Mouse (Mus musculus) heart, embryonic 12.5 days (tissue): ENCODE results near the gene C9orf72. TPM values are rescaled to one million over a fixed set of nuclear protein-coding genes. Genes with fewer than 3 reads are reported as not detected.
A peak's percentile ranks its signal among the peaks of the same experiment; 100 is the strongest.
"Not testable (repeated sequence)": the region's sequence is repeated elsewhere in the genome, so short reads cannot be mapped to it uniquely, and the experiment has no call there.

ENCODE experiments used
- ATAC-seq: fragments of 200-750 bp; cut with Nextera tagmentation; 2 replicates; pipeline ENCODE4 v1.8.0; 2017; ENCODE audit warnings: moderate TSS enrichment, moderate library complexity; ENCODE audit not compliant: insufficient number of reproducible peaks, low FRiP score
- H3K27ac ChIP-seq: fragments of 300-500 bp; sonication (generic); 2 replicates; pipeline ENCODE4 v1.5.1; 2016; ENCODE audit warnings: mild to moderate bottlenecking, moderate library complexity; ENCODE audit not compliant: poor library complexity, severe bottlenecking
- H3K27me3 ChIP-seq: fragments of 300-500 bp; sonication (generic); replicated peaks from 2 replicates; pipeline ENCODE4 v1.6.1; 2016; ENCODE audit warnings: mild to moderate bottlenecking, moderate library complexity
- H3K36me3 ChIP-seq: fragments of 300-500 bp; sonication (generic); 2 replicates; pipeline ENCODE4 v1.6.1; 2016; ENCODE audit warnings: mild to moderate bottlenecking, moderate library complexity
- H3K4me1 ChIP-seq: fragments of 300-500 bp; sonication (generic); replicated peaks from 2 replicates; pipeline ENCODE4 v1.6.1; 2016; ENCODE audit warnings: mild to moderate bottlenecking
- H3K4me2 ChIP-seq: fragments of 300-500 bp; sonication (generic); 2 replicates; pipeline ENCODE4 v1.6.1; 2016; ENCODE audit warnings: mild to moderate bottlenecking, moderate library complexity
- H3K4me3 ChIP-seq: fragments of 300-500 bp; sonication (generic); 2 replicates; pipeline ENCODE4 v1.5.1; 2016; ENCODE audit warnings: mild to moderate bottlenecking
- H3K9ac ChIP-seq: fragments of 300-500 bp; sonication (generic); 2 replicates; pipeline ENCODE4 v1.6.1; 2016; ENCODE audit warnings: mild to moderate bottlenecking, moderate library complexity
- H3K9me3 ChIP-seq: fragments of 300-500 bp; sonication (generic); replicated peaks from 2 replicates; pipeline ENCODE4 v1.6.1; 2016; ENCODE audit warnings: mild to moderate bottlenecking, moderate library complexity
- WGBS: fragments of 180-500 bp; shearing (Covaris S2); methylation state at CpG from one replicate; pipeline ENCODE4 v1.1.7; 2016; 5-methylcytosine and 5-hydroxymethylcytosine counted together
- polyA plus RNA-seq: library from polyadenylated mRNA; unstranded; fragments of >200 nt; fragmentation: Nextera tagmentation; extraction: Ambion mirVana; gene quantifications from 2 replicates; pipeline ENCODE4 v1.2.1, GENCODE M21; 2016

The C9orf72 gene
- polyA plus RNA-seq: 17.0 and 19.1 TPM in 2 replicates

GRCm38 (mm10) chr4:35225734-35226495, at the start of gene C9orf72:
Gene C9orf72, minus strand, starts transcription at chr4:35226175.
- Histone ChIP-seq H3K4me1 (peaks cover 14% of the 10 kb centered on the region), H3K9ac (peak within 1 kb of the TSS; percentile 87), H3K4me2 (peak within 1 kb of the TSS; percentile 81), H3K36me3 (no peaks in the 10 kb centered on the region), H3K27me3 (no peaks in the 10 kb centered on the region), H3K4me3 (peak within 1 kb of the TSS; percentile 75), H3K9me3 (no peaks in the 10 kb centered on the region), H3K27ac (peak within 1 kb of the TSS; percentile 49)
- under 1% methylated on average over 51 of the region's 51 CpGs for WGBS
- ATAC-seq: peak; percentile 98

GRCm38 (mm10) chr4:35259006-35259405, 33.0 kb upstream of the C9orf72 start:
- Histone ChIP-seq H3K4me3 (no peak overlapping the region), H3K9me3 (no peaks in the 10 kb centered on the region), H3K27ac (no peak overlapping the region), H3K36me3 (no peaks in the 10 kb centered on the region), H3K27me3 (no peaks in the 10 kb centered on the region), H3K9ac (no peak overlapping the region), H3K4me1 (no peaks in the 10 kb centered on the region), H3K4me2 (no peak overlapping the region)
- WGBS: 53% methylated on average over 9 of the region's 9 CpGs
- ATAC-seq: no peak

GRCm38 (mm10) chr4:35244023-35244422, 18.0 kb upstream of the C9orf72 start:
- no peaks in the 10 kb centered on the region for H3K4me1 ChIP-seq
- H3K9ac ChIP-seq: no peak overlapping the region
- H3K4me2 ChIP-seq: no peak overlapping the region
- ATAC-seq: no peak
- H3K36me3 ChIP-seq: no peaks in the 10 kb centered on the region
- 55% methylated on average over 1 of the region's 1 CpGs for WGBS
- no peak overlapping the region for H3K4me3 ChIP-seq
- H3K9me3 ChIP-seq: no peaks in the 10 kb centered on the region
- H3K27ac ChIP-seq: no peak overlapping the region
- H3K27me3 ChIP-seq: no peaks in the 10 kb centered on the region

- H3K36me3 ChIP-seq: no peaks in the 10 kb centered on the region
- no peaks in the 10 kb centered on the region for H3K9me3 ChIP-seq
- 74% methylated on average over 2 of the region's 2 CpGs for WGBS
- H3K4me2 ChIP-seq: no peak overlapping the region
- H3K9ac ChIP-seq: no peak overlapping the region
- no peaks in the 10 kb centered on the region for H3K4me1 ChIP-seq
- no peaks in the 10 kb centered on the region for H3K27me3 ChIP-seq
- H3K4me3 ChIP-seq: no peak overlapping the region
- H3K27ac ChIP-seq: no peak overlapping the region
- ATAC-seq: no peak
Observed at GRCm38 (mm10) chr4:35241735-35242134, 15.8 kb upstream of the C9orf72 start.

- no peak for ATAC-seq
- H3K9me3 ChIP-seq: no peaks in the 10 kb centered on the region
- WGBS: 82% methylated on average over 4 of the region's 4 CpGs
- H3K4me3 ChIP-seq: no peak overlapping the region
- no peaks in the 10 kb centered on the region for H3K27me3 ChIP-seq
- H3K36me3 ChIP-seq: no peaks in the 10 kb centered on the region
- H3K4me2 ChIP-seq: no peak overlapping the region
- no peaks in the 10 kb centered on the region for H3K4me1 ChIP-seq
- H3K27ac ChIP-seq: no peak overlapping the region
- no peak overlapping the region for H3K9ac ChIP-seq
Observed at GRCm38 (mm10) chr4:35238696-35239095, 12.7 kb upstream of the C9orf72 start.

- H3K4me1 ChIP-seq, H3K4me2 ChIP-seq, H3K9ac ChIP-seq, H3K27me3 ChIP-seq, H3K9me3 ChIP-seq, H3K27ac ChIP-seq, ATAC-seq, H3K36me3 ChIP-seq, H3K4me3 ChIP-seq: not testable (repeated sequence)
- WGBS: 79% methylated on average over 3 of the region's 3 CpGs
Observed at GRCm38 (mm10) chr4:35238240-35238639, 12.3 kb upstream of the C9orf72 start.

- H3K27me3 ChIP-seq: no peaks in the 10 kb centered on the region
- no peak for ATAC-seq
- no peaks in the 10 kb centered on the region for H3K9me3 ChIP-seq
- H3K9ac ChIP-seq: no peak overlapping the region
- WGBS: 77% methylated on average over 2 of the region's 2 CpGs
- no peak overlapping the region for H3K4me2 ChIP-seq
- H3K27ac ChIP-seq: no peak overlapping the region
- no peak overlapping the region for H3K4me3 ChIP-seq
- H3K36me3 ChIP-seq: no peaks in the 10 kb centered on the region
- H3K4me1 ChIP-seq: no peaks in the 10 kb centered on the region
Observed at GRCm38 (mm10) chr4:35236313-35236712, 10.3 kb upstream of the C9orf72 start.

- H3K9me3 ChIP-seq: no peaks in the 10 kb centered on the region
- ATAC-seq: no peak
- WGBS: 73% methylated on average over 4 of the region's 4 CpGs
- H3K4me1 ChIP-seq: 0 out of 2 replicates have a peak, but pooled peaks cover 2% of the 10 kb centered on the region
- no peaks in the 10 kb centered on the region for H3K27me3 ChIP-seq
- no peak overlapping the region for H3K4me3 ChIP-seq
- no peak overlapping the region for H3K9ac ChIP-seq
- no peak overlapping the region for H3K27ac ChIP-seq
- no peak overlapping the region for H3K4me2 ChIP-seq
- H3K36me3 ChIP-seq: no peaks in the 10 kb centered on the region
Observed at GRCm38 (mm10) chr4:35228260-35228659, 2.3 kb upstream of the C9orf72 start.

GRCm38 (mm10) chr4:35226496-35226992, 569 bp upstream of the C9orf72 start:
- Histone ChIP-seq H3K27ac (peak overlapping the region; percentile 49; the same call in 1 of the 2 replicates), H3K4me1 (peaks cover 7% of the 10 kb centered on the region), H3K4me3 (peak overlapping the region; percentile 75), H3K9ac (peak overlapping the region; percentile 65), H3K36me3 (no peaks in the 10 kb centered on the region), H3K4me2 (peak overlapping the region; percentile 81), H3K27me3 (no peaks in the 10 kb centered on the region), H3K9me3 (no peaks in the 10 kb centered on the region)
- 16% methylated on average over 9 of the region's 9 CpGs for WGBS
- 0 out of 2 replicates have a peak, but pooled peaks have one; percentile 7 for ATAC-seq

- Histone ChIP-seq H3K4me1 (peaks cover 14% of the 10 kb centered on the region), H3K27me3 (no peaks in the 10 kb centered on the region), H3K4me3 (peak overlapping the region; percentile 75), H3K9ac (peak overlapping the region; percentile 87), H3K36me3 (no peaks in the 10 kb centered on the region), H3K9me3 (no peaks in the 10 kb centered on the region), H3K27ac (peak overlapping the region; percentile 49; the same call in 1 of the 2 replicates), H3K4me2 (peak overlapping the region; percentile 81)
- ATAC-seq: peak; percentile 63
- under 1% methylated on average over 39 of the region's 40 CpGs for WGBS
Observed at GRCm38 (mm10) chr4:35225141-35225733, 738 bp downstream of the C9orf72 start.

GRCm38 (mm10) chr4:35224101-35224500, 1.9 kb downstream of the C9orf72 start:
- H3K4me2 ChIP-seq: no peak overlapping the region

More at GRCm38 (mm10) chr4:35224101-35224500, 1.9 kb downstream of the C9orf72 start:
- no peak overlapping the region for H3K4me3 ChIP-seq
- ATAC-seq: no peak
- H3K4me1 ChIP-seq: peaks cover 22% of the 10 kb centered on the region
- WGBS: 85% methylated on average over 4 of the region's 4 CpGs
- no peaks in the 10 kb centered on the region for H3K9me3 ChIP-seq
- no peak overlapping the region for H3K9ac ChIP-seq
- no peaks in the 10 kb centered on the region for H3K36me3 ChIP-seq
- H3K27ac ChIP-seq: no peak overlapping the region
- no peaks in the 10 kb centered on the region for H3K27me3 ChIP-seq
